Mouse (Mus musculus) mammary gland, adult 2 months (tissue): ENCODE results near the gene Ercc6. TPM values are rescaled to one million over a fixed set of nuclear protein-coding genes. Genes with fewer than 3 reads are reported as not detected.

Experiments
- polyA plus RNA-seq: library from polyadenylated mRNA; depleted of rRNA; stranded (reverse); fragments of >200 nt; gene quantifications from 2 replicates; pipeline ENCODE4 v1.2.3, GENCODE M21; 2012; ENCODE audit warnings: low replicate concordance; rRNA removed

Ercc6 gene
- polyA plus RNA-seq: 2.4 and 7.7 TPM in 2 replicates

DNA sequence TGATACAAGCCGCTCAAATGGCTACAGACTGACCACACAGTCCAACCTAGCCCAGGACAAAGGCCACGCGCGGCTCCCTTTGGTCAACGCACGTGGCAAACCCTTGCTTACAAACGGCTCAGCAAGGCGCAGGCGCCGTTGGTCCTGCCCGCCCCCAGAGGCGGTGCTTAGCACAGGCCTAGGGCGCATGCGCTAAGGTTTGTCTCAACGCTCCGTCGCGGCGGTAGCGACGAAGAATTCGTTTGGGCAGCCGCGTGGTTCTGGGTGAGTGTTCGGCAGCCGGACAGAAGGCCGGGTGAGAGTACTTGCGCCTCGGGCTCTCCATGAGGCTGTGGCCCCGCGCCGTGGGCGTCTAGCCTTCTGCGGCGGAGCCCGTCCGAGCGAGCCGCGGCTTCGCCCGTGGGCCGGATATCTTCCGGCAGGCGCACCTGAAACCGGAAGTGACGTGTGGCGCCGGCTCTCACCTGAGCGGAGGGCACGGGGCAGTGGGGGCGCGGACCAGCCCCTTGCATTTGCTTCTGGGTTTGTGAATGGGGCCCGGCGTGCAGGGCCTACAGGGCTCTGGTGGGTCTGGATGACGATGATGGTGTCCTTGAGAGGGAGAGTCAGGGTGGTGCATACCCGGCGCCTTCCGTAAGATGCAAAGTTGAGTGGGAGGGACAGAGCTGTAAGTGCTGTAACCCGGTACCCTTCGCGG is at the start of gene Ercc6:
Ercc6 (plus strand) TSS at position 186 of the 697 bp plus-strand sequence.

DNA sequence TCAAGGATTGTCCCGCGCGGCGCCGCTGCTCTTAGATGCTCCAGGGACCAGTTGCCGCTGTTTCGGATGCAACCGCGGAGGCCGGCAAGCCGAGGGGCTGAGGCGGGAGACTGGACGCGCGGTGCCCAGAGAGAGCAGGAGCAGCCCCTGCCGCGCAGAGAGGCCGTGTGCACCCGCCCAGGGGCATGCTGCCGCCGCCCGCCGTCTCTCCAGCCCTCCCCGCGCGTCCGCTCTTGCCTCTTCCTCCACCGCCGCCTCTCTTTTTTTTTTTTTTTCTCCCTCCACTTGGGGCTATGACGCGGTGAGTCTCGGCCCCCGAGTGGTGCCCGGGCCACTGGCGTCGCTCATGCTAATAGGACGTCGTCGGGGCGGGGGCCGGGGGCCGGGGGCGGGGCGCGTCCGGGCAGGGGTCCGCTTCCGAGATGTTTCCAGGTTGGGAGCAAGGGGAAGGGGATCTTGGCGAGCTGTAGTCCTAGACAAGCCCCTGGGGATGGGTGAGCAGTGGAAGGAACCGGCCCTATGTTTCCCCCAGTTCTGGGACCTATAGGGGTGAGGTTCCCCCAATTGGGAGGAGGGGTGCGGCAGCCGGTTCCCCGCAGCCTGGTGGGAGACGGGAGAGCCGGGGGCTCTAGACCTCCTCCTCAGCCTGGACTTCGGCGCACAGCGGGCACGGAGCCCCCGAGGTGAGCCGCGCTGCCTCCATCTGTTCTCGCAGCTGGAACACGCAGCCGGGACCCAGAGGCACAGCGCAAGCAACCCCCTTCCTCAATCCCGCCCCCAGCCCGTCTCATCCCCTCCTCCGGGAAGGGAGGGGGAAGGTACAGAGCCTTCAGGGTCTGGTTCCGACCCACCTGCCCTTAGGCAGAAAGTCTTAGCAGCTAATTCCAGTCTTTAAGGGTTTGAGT is 48.5 kb upstream of the Ercc6 start, which contains the start of gene Slc18a3:
Slc18a3 (minus strand) TSS at position 250 of the 905 bp plus-strand sequence.

DNA sequence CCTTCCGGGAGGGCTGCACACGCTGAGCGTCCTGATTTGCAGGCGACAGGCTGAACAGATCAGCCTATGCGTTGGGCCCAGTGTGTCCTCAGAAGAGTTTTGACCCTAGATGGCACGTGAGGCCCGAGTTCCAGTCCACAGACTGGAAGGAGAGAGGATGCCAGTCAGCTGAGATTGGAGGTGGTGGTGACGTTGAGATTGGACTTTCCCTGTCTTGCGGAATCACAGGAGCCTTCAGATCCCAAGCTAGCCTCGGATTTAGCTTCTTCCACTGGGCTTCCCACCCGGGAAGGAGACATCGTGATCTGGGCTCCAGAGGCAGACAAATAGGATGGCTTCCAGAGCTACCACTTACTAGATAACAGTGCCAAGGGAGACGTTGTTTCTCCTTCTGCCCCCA is 47.4 kb upstream of the Ercc6 start, which contains the start of gene Chat:
Chat (minus strand) TSS at position 101 of the 400 bp plus-strand sequence.

DNA sequence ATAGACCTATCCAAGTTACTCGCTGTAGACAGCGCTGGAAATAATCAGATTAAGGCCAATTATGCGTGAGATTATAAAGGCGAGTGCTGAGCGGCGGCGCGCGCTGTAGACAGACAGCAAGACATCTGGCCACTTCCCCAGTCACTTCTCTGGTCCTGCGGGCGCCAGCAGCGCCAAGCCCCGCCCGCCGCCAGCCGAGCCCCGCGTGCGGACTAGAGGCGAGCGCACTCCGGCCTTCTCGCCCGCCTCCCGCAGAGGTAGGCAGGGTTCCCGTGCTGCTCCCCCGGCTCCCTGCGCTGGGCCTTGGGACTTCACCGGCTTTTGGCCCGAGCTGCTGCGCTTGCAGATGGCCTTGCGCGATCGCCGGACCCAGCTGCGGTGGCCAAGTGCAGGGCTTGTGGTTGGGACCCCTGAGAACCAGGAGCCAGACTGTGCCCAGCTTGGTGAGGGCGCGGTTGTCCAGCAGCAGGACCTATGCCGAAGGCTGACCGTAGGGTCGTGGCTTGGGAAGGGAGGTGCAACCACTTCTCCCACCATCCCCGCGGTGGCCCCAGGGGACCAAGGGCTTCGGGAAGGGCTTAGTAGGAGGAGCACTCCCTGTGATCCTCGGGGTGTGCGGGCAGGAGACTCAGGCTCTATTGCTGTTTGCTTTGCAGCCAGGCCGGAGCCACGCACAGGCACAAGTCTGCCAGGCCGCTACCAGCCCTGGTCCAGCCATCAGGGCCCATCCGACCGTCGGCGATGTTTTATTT is 86.1 kb downstream of the Ercc6 start, which contains the start of gene Prrxl1:
Prrxl1 (plus strand) TSS at position 118 of the 752 bp plus-strand sequence.

Other genes starting within 250 kb of the Ercc6 start
- gene Ogdhl, start 191.5 kb upstream of the Ercc6 start, polyA plus RNA-seq: 0.20 and 0.68 TPM in 2 replicates
- gene 1700024G13Rik, start 125.1 kb upstream of the Ercc6 start, polyA plus RNA-seq: not detected in 2 replicates
- gene Slc18a3, start 48.7 kb upstream of the Ercc6 start, polyA plus RNA-seq: not detected in 2 replicates
- 0.62 TPM in 1 of 2 replicates, not detected in the other for gene Chat, start 47.5 kb upstream of the Ercc6 start, polyA plus RNA-seq
- not detected in 2 replicates for gene Prrxl1, start 85.9 kb downstream of the Ercc6 start, polyA plus RNA-seq
- gene 3425401B19Rik, start 171.8 kb downstream of the Ercc6 start, polyA plus RNA-seq: 0.05 and 11.7 TPM in 2 replicates